ENCODE assay signal across 8 mouse cellular contexts in the genomic region with DNA sequence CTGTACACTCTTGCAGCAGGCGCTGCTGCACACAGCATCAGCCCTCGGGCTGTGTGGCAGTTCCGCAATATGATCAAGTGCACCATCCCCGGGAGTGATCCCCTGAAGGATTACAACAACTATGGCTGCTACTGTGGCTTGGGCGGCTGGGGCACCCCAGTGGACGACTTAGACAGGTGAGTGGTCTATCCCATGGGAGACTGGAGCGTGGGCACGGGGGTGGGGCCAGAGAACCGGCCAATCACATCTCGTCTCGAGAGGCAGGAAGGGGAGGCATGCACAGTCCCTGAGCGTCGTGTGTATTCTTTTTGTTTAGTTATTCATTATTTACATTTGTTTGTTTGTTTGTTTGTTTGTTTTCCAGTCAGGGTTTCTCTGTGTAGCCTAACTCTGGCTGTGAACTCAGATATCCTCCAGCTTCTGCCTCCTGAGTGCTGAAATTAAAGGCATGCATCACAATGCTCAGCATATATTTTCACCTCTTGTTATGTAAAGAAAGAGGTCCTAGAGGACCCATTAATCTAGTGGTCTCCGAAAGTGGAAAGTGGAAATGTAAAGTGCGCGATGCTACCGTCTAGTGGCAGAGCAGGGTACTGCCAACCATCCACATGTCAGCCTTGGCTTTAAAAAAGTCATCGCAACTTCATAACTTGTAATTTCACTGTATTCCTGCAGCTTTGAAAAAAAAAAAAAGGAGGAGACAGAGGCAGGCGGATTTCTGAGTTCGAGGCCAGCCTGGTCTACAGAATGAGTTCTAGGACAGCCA. TPM values are rescaled to one million over a fixed set of nuclear protein-coding genes. Genes with fewer than 3 reads are reported as not detected.
A peak's percentile ranks its signal among the peaks of the same experiment; 100 is the strongest.
DNase-seq lines count a peak whose midpoint lies in the region; ATAC-seq lines count a peak whose summit lies in the region.

No protein-coding gene starts in this region.

- peak; percentile 49 for DNase-seq in gastrocnemius, adult 18-20 months (ENCODE audit: low spot score)
- no peak for DNase-seq in gastrocnemius, postnatal 14 days
- DNase-seq in urinary bladder, postnatal 36 days (ENCODE audit: low spot score in 2 of 2): peak; percentile 27 to 33
- DNase-seq in urinary bladder, adult 2 months (ENCODE audit: low spot score): no peak
- peak; percentile 77 for DNase-seq in kidney, postnatal 10 days

- intact Hi-C loops in gastrocnemius, postnatal 14 days (cut with DNase I; ENCODE audit: low total_unique reads): no loop called here

- peak; percentile 69 for ATAC-seq in erythroblast, adult 5-6 weeks (replicated peaks; ENCODE audit: low FRiP score, poor library complexity, severe bottlenecking)
- ATAC-seq in megakaryocyte, adult 5-6 weeks (ENCODE audit: poor library complexity, severe bottlenecking): peak; percentile 90
- ATAC-seq in activated CD4-positive, CD25-positive, alpha-beta regulatory T cell, adult 4 months: no peak

RNA-seq across cellular contexts. Expression of a gene that starts 4.9 kb away (rescaled TPM):
- not detected for total RNA-seq in gastrocnemius, adult 18-20 months (2021)
- not detected for total RNA-seq in gastrocnemius, postnatal 14 days (2021)
- not detected in 2 replicates for polyA plus RNA-seq in urinary bladder, adult 2 months (2012; rRNA removed)
- not detected in 2 replicates for total RNA-seq in erythroblast, adult 5-6 weeks (2015; ENCODE audit: low replicate concordance)
- not detected in 2 replicates for total RNA-seq in erythroblast, adult 5-6 weeks (2017; ENCODE audit: low replicate concordance)
- total RNA-seq in megakaryocyte, adult 5-6 weeks (2015): not detected in 2 replicates
- not detected in 2 replicates for total RNA-seq in megakaryocyte, adult 5-6 weeks (2017)
- polyA plus RNA-seq in activated CD4-positive, CD25-positive, alpha-beta regulatory T cell, adult 4 months (2017; shearing (Covaris generic)): not detected

RNA-seq across cellular contexts. Expression of a gene that starts 13.6 kb away (rescaled TPM):
- 10 to 100 TPM; 14.8 to 16.5 TPM for total RNA-seq in gastrocnemius, adult 18-20 months (2021)
- 10 to 100 TPM; 10.3 to 16.6 TPM for total RNA-seq in gastrocnemius, postnatal 14 days (2021)
- 56.1 and 75.8 TPM in 2 replicates for polyA plus RNA-seq in urinary bladder, adult 2 months (2012; rRNA removed)
- 3.1 and 5.9 TPM in 2 replicates for total RNA-seq in erythroblast, adult 5-6 weeks (2015; ENCODE audit: low replicate concordance)
- total RNA-seq in erythroblast, adult 5-6 weeks (2017; ENCODE audit: low replicate concordance): 0.60 and 2.0 TPM in 2 replicates
- 3.6 and 5.4 TPM in 2 replicates for total RNA-seq in megakaryocyte, adult 5-6 weeks (2015)
- 2.0 and 3.3 TPM in 2 replicates for total RNA-seq in megakaryocyte, adult 5-6 weeks (2017)
- 10 to 100 TPM; 10.4 to 14.9 TPM for polyA plus RNA-seq in activated CD4-positive, CD25-positive, alpha-beta regulatory T cell, adult 4 months (2017; shearing (Covaris generic))

RNA-seq across cellular contexts. Expression of a gene that starts 35.5 kb away (rescaled TPM):
- 10 to 100 TPM; 87.2 to 94.2 TPM for total RNA-seq in gastrocnemius, adult 18-20 months (2021)
- total RNA-seq in gastrocnemius, postnatal 14 days (2021): 10 to 100 TPM; 80.6 to 83.4 TPM
- 68.7 and 73.4 TPM in 2 replicates for polyA plus RNA-seq in urinary bladder, adult 2 months (2012; rRNA removed)
- total RNA-seq in erythroblast, adult 5-6 weeks (2015; ENCODE audit: low replicate concordance): 18.8 and 38.5 TPM in 2 replicates
- 14.8 and 57.5 TPM in 2 replicates for total RNA-seq in erythroblast, adult 5-6 weeks (2017; ENCODE audit: low replicate concordance)
- 81.3 and 93.8 TPM in 2 replicates for total RNA-seq in megakaryocyte, adult 5-6 weeks (2015)
- 151 and 199 TPM in 2 replicates for total RNA-seq in megakaryocyte, adult 5-6 weeks (2017)
- 10 to 100 TPM; 14.5 to 21.0 TPM for polyA plus RNA-seq in activated CD4-positive, CD25-positive, alpha-beta regulatory T cell, adult 4 months (2017; shearing (Covaris generic))

RNA-seq across cellular contexts. Expression of a gene that starts 41.5 kb away (rescaled TPM):
- under 1 TPM in 1 of 2 experiments, not detected in 1; 0.57 TPM for total RNA-seq in gastrocnemius, adult 18-20 months (2021)
- total RNA-seq in gastrocnemius, postnatal 14 days (2021): 1 to 10 TPM; 1.0 to 1.9 TPM
- polyA plus RNA-seq in urinary bladder, adult 2 months (2012; rRNA removed): 1.7 and 3.0 TPM in 2 replicates
- total RNA-seq in erythroblast, adult 5-6 weeks (2015; ENCODE audit: low replicate concordance): not detected in 2 replicates
- not detected in 2 replicates for total RNA-seq in erythroblast, adult 5-6 weeks (2017; ENCODE audit: low replicate concordance)
- total RNA-seq in megakaryocyte, adult 5-6 weeks (2015): not detected in 2 replicates
- total RNA-seq in megakaryocyte, adult 5-6 weeks (2017): not detected in 2 replicates
- polyA plus RNA-seq in activated CD4-positive, CD25-positive, alpha-beta regulatory T cell, adult 4 months (2017; shearing (Covaris generic)): not detected

Comparison
In these comparisons a context has a peak if more than half of its experiments do, and no peak if none do; other contexts are left out.
1. DNase-seq: peak in gastrocnemius, adult 18-20 months (single experiment), urinary bladder, postnatal 36 days (2 of 2) and kidney, postnatal 10 days (single experiment); none in gastrocnemius, postnatal 14 days (single experiment) and urinary bladder, adult 2 months (single experiment).